8 mouse cellular contexts compared by ENCODE assay signal in the genomic region with DNA sequence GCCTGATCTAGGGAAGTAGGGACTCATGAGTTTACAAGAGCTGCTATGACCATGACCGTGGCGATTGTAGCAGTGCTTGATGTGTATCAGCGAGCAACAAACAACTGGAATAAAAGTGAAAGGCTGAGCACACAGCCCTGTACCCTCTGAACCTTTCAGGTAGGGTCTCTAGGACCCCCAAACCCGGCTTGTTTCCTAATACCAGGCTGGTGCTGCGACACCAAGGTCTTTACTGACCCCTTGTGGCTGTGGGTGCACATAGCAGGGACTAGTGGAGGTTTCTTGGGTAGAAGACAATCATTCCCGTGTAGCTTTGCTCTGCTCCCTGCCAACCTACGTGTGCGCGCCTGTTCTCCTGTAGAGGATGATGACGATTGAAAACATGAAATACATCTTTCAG. TPM values are rescaled to one million over a fixed set of nuclear protein-coding genes. Genes with fewer than 3 reads are reported as not detected.
DNase-seq lines count a peak whose midpoint lies in the region; ATAC-seq lines count a peak whose summit lies in the region.

No protein-coding gene starts in this region.

- no peak overlapping the region for H3K4me2 ChIP-seq in hindbrain, embryonic 13.5 days

- intact Hi-C loops in heart, postnatal 14 days (cut with DNase I): loop anchor here (1.0 to 5.0 kb wide), 2 partner anchors 93 to 225 kb away; no protein-coding TSS in a partner anchor

- H3K9ac ChIP-seq in hindbrain, embryonic 13.5 days: no peak overlapping the region

- no peak overlapping the region for H3K27ac ChIP-seq in hindbrain, embryonic 10.5 days
- no peak overlapping the region for H3K27ac ChIP-seq in hindbrain, embryonic 13.5 days

- H3K27me3 ChIP-seq in hindbrain, embryonic 10.5 days (ENCODE audit: insufficient read depth, poor library complexity, severe bottlenecking): no peaks in the 10 kb centered on the region
- H3K27me3 ChIP-seq in hindbrain, embryonic 13.5 days: no peaks in the 10 kb centered on the region
- no peaks in the 10 kb centered on the region for H3K27me3 ChIP-seq in splenic B cell, adult 2 months (ENCODE audit: control insufficient read depth, insufficient read depth, low read length, poor library complexity, severe bottlenecking)

- 0 out of 2 replicates have a peak, but pooled peaks cover 4% of the 10 kb centered on the region for H3K4me1 ChIP-seq in hindbrain, embryonic 10.5 days (replicated peaks)
- H3K4me1 ChIP-seq in hindbrain, embryonic 13.5 days (replicated peaks): no peaks in the 10 kb centered on the region

- WGBS in hindbrain, embryonic 10.5 days: 34% methylated on average over 10 of the region's 10 CpGs
- WGBS in hindbrain, embryonic 13.5 days: 29% methylated on average over 10 of the region's 10 CpGs

- no peaks in the 10 kb centered on the region for H3K9me3 ChIP-seq in hindbrain, embryonic 10.5 days
- no peaks in the 10 kb centered on the region for H3K9me3 ChIP-seq in hindbrain, embryonic 13.5 days

- H3K4me3 ChIP-seq in hindbrain, embryonic 10.5 days: no peak overlapping the region
- no peak overlapping the region for H3K4me3 ChIP-seq in hindbrain, embryonic 13.5 days

- H3K36me3 ChIP-seq in hindbrain, embryonic 10.5 days: no peaks in the 10 kb centered on the region
- no peaks in the 10 kb centered on the region for H3K36me3 ChIP-seq in hindbrain, embryonic 13.5 days
- H3K36me3 ChIP-seq in splenic B cell, adult 2 months (ENCODE audit: control insufficient read depth, insufficient read depth, low read length, poor library complexity, severe bottlenecking): no peaks in the 10 kb centered on the region

- peak; percentile 75 for DNase-seq in hindbrain, embryonic 10.5 days (ENCODE audit: low spot score)
- peak; percentile 22 for DNase-seq in Muller cell, postnatal 12 days (ENCODE audit: inconsistent ontology term)
- peak; percentile 72 for DNase-seq in cerebellum, adult 9-11 months
- DNase-seq in heart, postnatal 14 days: peak; percentile 55 to 71
- peak; percentile 66 to 75 for DNase-seq in left cerebral cortex, adult 18-20 months (ENCODE audit: low spot score in 2 of 2)
- peak; percentile 72 for DNase-seq in splenic B cell, adult 2 months (ENCODE audit: low read depth, low spot score)

- no peak for ATAC-seq in hindbrain, embryonic 13.5 days (ENCODE audit: low FRiP score)
- peak; percentile 47 for ATAC-seq in megakaryocyte-erythroid progenitor cell, adult 5-6 weeks (replicated peaks; ENCODE audit: low FRiP score, low TSS enrichment, poor library complexity, severe bottlenecking)

RNA-seq across cellular contexts. Expression of gene Cited4, which starts 15.8 kb away (rescaled TPM):
- polyA plus RNA-seq in hindbrain, embryonic 10.5 days (2016; fragmentation: Nextera tagmentation; extraction: Ambion mirVana): 16.5 and 17.3 TPM in 2 replicates
- polyA plus RNA-seq in hindbrain, embryonic 13.5 days (2015; fragmentation: Nextera tagmentation; extraction: Ambion mirVana): 0.61 and 0.93 TPM in 2 replicates
- total RNA-seq in heart, postnatal 14 days (2021): 10 to 100 TPM; 57.5 to 61.8 TPM
- total RNA-seq in left cerebral cortex, adult 18-20 months (2021): 10 to 100 TPM; 13.1 to 16.5 TPM
- total RNA-seq in megakaryocyte-erythroid progenitor cell, adult 5-6 weeks (2014; fragmentation: Nextera tagmentation): 36.4 and 47.4 TPM in 2 replicates
- total RNA-seq in megakaryocyte-erythroid progenitor cell, adult 5-6 weeks (2017): 7.4 and 30.9 TPM in 2 replicates

Comparison
In these comparisons a context has a peak if more than half of its experiments do, and no peak if none do; other contexts are left out.
1. DNase-seq: peak in every context shown above with its lines; median percentile 75 in hindbrain, embryonic 10.5 days; 72 in cerebellum, adult 9-11 months; 72 in splenic B cell, adult 2 months; 70 in left cerebral cortex, adult 18-20 months; 63 in heart, postnatal 14 days; 22 in Muller cell, postnatal 12 days.